Mouse (Mus musculus): ENCODE measurements around the gene Crk.

GRCm38 (mm10) chr11:75693570-75693969 lies 14.5 kb downstream of the Crk start:
- no peak for TF ChIP-seq CTCF (IDR thresholded peaks at IDR 0.05; ENCODE audit: low read depth)
- no peak for TF ChIP-seq EP300 (IDR thresholded peaks at IDR 0.05; ENCODE audit: low read depth)

All from liver, postnatal 0 days (tissue).